Mouse (Mus musculus) CH12F3 (cell line): Measurements from ENCODE around the gene Tcea2.

ENCODE experiments used
- in situ Hi-C: fragments of 300-500 bp; cut with MboI; formaldehyde crosslinking; loops from 2 replicates; pipeline ENCODE4 v1.14.3; 2020; ENCODE audit warnings: low sequenced_read_pairs

Gene Tcea2

GRCm38 (mm10) chr2:181706668-181707067, 26.6 kb downstream of the Tcea2 start:
- in situ Hi-C loops, result no loop called here

GRCm38 (mm10) chr2:181713749-181714148, 33.6 kb downstream of the Tcea2 start:
- in situ Hi-C loops, result no loop called here

- in situ Hi-C loops, result no loop called here
Measured at GRCm38 (mm10) chr2:181714903-181715326, 34.8 kb downstream of the Tcea2 start, which contains the start of gene Oprl1. Gene Oprl1, plus strand, starts transcription at chr2:181715016.

GRCm38 (mm10) chr2:181715382-181715781, 35.3 kb downstream of the Tcea2 start:
- in situ Hi-C loops, result no loop called here

- in situ Hi-C loops, result no loop called here
Measured at GRCm38 (mm10) chr2:181716991-181717390, 36.9 kb downstream of the Tcea2 start.

- in situ Hi-C loops, result no loop called here
Measured at GRCm38 (mm10) chr2:181720061-181720460, 40.0 kb downstream of the Tcea2 start.

GRCm38 (mm10) chr2:181721200-181721599, 41.1 kb downstream of the Tcea2 start:
- in situ Hi-C loops, result no loop called here

GRCm38 (mm10) chr2:181722213-181722612, 42.1 kb downstream of the Tcea2 start:
- in situ Hi-C loops, result no loop called here

- in situ Hi-C loops, result no loop called here
Measured at GRCm38 (mm10) chr2:181727659-181728262, 47.7 kb downstream of the Tcea2 start.

GRCm38 (mm10) chr2:181730051-181730450, 49.9 kb downstream of the Tcea2 start:
- in situ Hi-C loops, result no loop called here
